Mouse (Mus musculus) embryonic fibroblast, embryonic 13.5 days (primary cell): Measurements from ENCODE around the gene Ttc27.

ENCODE experiments used
- CTCF ChIP-seq: IDR thresholded peaks from 2 replicates; pipeline ENCODE4 v1.5.1; 2011; ENCODE audit warnings: mild to moderate bottlenecking, control low read depth, low read length, moderate library complexity, borderline replicate concordance; ENCODE audit not compliant: insufficient read depth
- POLR2A ChIP-seq: IDR thresholded peaks from 2 replicates; pipeline ENCODE4 v1.6.1; 2011; ENCODE audit warnings: low read depth, mild to moderate bottlenecking, control low read depth, low read length, moderate library complexity

DNA sequence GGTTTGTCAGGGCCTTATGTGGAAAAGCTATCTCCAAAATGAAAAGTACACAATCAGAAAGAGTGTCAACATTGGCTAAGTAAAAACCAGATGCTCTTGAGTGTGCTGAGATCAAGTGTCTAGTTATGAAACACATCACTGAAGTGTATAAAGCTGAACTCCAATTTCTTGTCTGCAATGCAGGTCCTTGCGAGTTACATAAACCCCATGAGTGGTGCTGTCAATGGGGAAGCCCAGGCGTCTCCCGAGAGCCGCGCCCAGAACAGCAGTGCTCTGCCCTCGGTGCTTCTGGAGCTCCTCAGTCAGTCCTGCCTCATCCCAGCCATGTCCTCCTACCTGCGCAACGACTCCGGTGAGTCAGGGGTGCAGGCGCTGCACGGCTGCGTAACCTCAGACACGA, 47.5 kb upstream of the Ttc27 start:
- TF ChIP-seq POLR2A, result no peak
- no peak for TF ChIP-seq CTCF
